28 mouse cellular contexts compared by ENCODE assay signal in the genomic region with DNA sequence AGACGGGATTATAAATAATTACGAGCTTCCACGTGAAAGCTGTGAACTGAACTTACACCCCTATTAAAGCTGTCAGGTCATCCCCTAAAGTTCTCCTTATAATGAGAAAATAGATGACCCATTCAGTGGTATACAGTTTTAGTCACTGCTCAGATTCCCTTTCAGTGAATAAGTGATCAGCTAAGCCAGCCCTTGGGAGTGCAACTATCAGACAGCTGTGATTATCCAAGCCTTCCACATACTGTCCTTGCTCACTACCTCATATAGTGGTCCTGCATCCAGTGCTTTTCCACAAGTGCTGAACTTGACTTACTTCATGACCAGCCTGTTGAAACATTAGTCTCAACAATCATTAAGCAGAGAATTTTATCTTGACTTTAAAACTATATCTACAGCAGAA.
"Had no signal": no experiment of that assay in that cellular context is flagged by ENCODE, and none has a peak within 500 bp of the region (broad histone marks: within the 10 kb centered on the region; RNA-seq: fewer than 3 reads in every experiment).

No protein-coding gene starts in this region.

- H3K27ac ChIP-seq: embryonic facial prominence, embryonic 10.5 days; embryonic facial prominence, embryonic 12.5 days; embryonic facial prominence, embryonic 13.5 days; embryonic facial prominence, embryonic 15.5 days; forebrain, embryonic 10.5 days; forebrain, embryonic 12.5 days; forebrain, embryonic 13.5 days; forebrain, embryonic 15.5 days; gastrocnemius, adult 2 months had no signal

- H3K27me3 ChIP-seq: embryonic facial prominence, embryonic 12.5 days; embryonic facial prominence, embryonic 13.5 days; embryonic facial prominence, embryonic 15.5 days; forebrain, embryonic 15.5 days had no signal

- H3K9ac ChIP-seq: embryonic facial prominence, embryonic 12.5 days; embryonic facial prominence, embryonic 13.5 days; embryonic facial prominence, embryonic 15.5 days; forebrain, embryonic 12.5 days; forebrain, embryonic 13.5 days; forebrain, embryonic 15.5 days; forebrain, postnatal 0 days had no signal

- H3K4me1 ChIP-seq: embryonic facial prominence, embryonic 10.5 days; embryonic facial prominence, embryonic 12.5 days; embryonic facial prominence, embryonic 13.5 days; embryonic facial prominence, embryonic 15.5 days; forebrain, embryonic 10.5 days; forebrain, embryonic 12.5 days had no signal

- DNase-seq: cerebellum, adult 18-20 months; cerebellum, adult 2 months; cerebellum, adult 8-10 months; cerebellum, adult 9-10 months; cerebellum, adult 9-11 months; cerebellum, postnatal 10 days; cerebellum, postnatal 14 days; cerebellum, postnatal 25 days; cerebellum, postnatal 36 days; embryo, embryonic 11 days; forebrain, postnatal 0 days; gastrocnemius, adult 2 months; gastrocnemius, postnatal 10 days; gastrocnemius, postnatal 14 days; gastrocnemius, postnatal 25 days; gastrocnemius, postnatal 36 days; heart, adult 11 months had no signal

- H3K36me3 ChIP-seq: embryonic facial prominence, embryonic 10.5 days; embryonic facial prominence, embryonic 12.5 days; embryonic facial prominence, embryonic 13.5 days; embryonic facial prominence, embryonic 15.5 days; forebrain, embryonic 10.5 days; forebrain, embryonic 12.5 days; forebrain, embryonic 15.5 days had no signal

- H3K4me3 ChIP-seq: embryonic facial prominence, embryonic 10.5 days; embryonic facial prominence, embryonic 12.5 days; embryonic facial prominence, embryonic 13.5 days; embryonic facial prominence, embryonic 15.5 days; erythroblast, embryonic 14.5 days; forebrain, embryonic 10.5 days; forebrain, embryonic 12.5 days; forebrain, embryonic 13.5 days; forebrain, embryonic 15.5 days; gastrocnemius, adult 2 months had no signal

- H3K9me3 ChIP-seq: embryonic facial prominence, embryonic 10.5 days; embryonic facial prominence, embryonic 12.5 days; embryonic facial prominence, embryonic 13.5 days; embryonic facial prominence, embryonic 15.5 days; forebrain, embryonic 10.5 days; forebrain, embryonic 12.5 days; forebrain, embryonic 13.5 days; forebrain, embryonic 15.5 days had no signal

- H3K4me2 ChIP-seq: embryonic facial prominence, embryonic 12.5 days; embryonic facial prominence, embryonic 13.5 days; embryonic facial prominence, embryonic 15.5 days; forebrain, embryonic 12.5 days; forebrain, embryonic 13.5 days; forebrain, embryonic 15.5 days had no signal

- ATAC-seq: forebrain, embryonic 13.5 days; forebrain, embryonic 14.5 days; forebrain, embryonic 15.5 days; forebrain, embryonic 16.5 days; forebrain, postnatal 0 days had no signal
